In the genomic region with DNA sequence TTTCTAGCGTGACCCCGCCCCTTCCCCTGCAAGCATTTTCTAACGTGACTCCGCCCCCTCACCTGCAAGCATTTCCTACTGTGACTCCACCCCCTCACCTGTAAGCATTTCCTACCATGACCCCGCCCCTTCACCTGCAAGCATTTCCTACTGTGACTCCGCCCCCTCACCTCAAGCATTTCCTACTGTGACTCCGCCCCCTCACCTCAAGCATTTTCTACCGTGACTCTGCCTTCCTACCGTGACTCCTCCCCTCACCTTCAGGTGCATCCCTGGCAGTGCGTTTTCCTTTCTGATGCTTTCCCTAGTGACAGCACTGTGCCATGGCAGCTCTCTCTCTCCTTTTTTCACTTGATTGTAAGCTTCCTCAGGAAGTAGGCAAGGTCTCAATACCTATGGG, we compare ENCODE assay signal across 22 mouse cellular contexts.
DNase-seq lines count a peak whose midpoint lies in the region; ATAC-seq and TF ChIP-seq lines count a peak whose summit lies in the region.
"Had no signal": no experiment of that assay in that cellular context is flagged by ENCODE, and none has a peak within 500 bp of the region (broad histone marks: within the 10 kb centered on the region; RNA-seq: fewer than 3 reads in every experiment).

No protein-coding gene starts in this region.

- H3K27me3 ChIP-seq in kidney, postnatal 0 days (ENCODE audit: insufficient read depth, low read length) = no peaks in the 10 kb centered on the region
- H3K27me3 ChIP-seq in hindbrain, postnatal 0 days (ENCODE audit: insufficient read depth, low read length) = no peaks in the 10 kb centered on the region
- no peaks in the 10 kb centered on the region for H3K27me3 ChIP-seq in hindbrain, embryonic 13.5 days
- H3K27me3 ChIP-seq: heart, embryonic 12.5 days; hindbrain, embryonic 12.5 days; limb, embryonic 12.5 days; liver, embryonic 12.5 days; neural tube, embryonic 13.5 days; Patski had no signal

- no peak for TF ChIP-seq CTCF in kidney, postnatal 0 days (IDR thresholded peaks at IDR 0.05; ENCODE audit: low read depth)
- no peak for TF ChIP-seq CTCF in hindbrain, postnatal 0 days (IDR thresholded peaks at IDR 0.05; ENCODE audit: low read depth)

- no peaks in the 10 kb centered on the region for H3K36me3 ChIP-seq in kidney, postnatal 0 days (ENCODE audit: insufficient read depth, low read length)
- H3K36me3 ChIP-seq in hindbrain, postnatal 0 days (ENCODE audit: insufficient read depth, low read length) = no peaks in the 10 kb centered on the region
- H3K36me3 ChIP-seq in hindbrain, embryonic 13.5 days = no peaks in the 10 kb centered on the region
- H3K36me3 ChIP-seq: hindbrain, embryonic 12.5 days; liver, embryonic 12.5 days; neural tube, embryonic 13.5 days had no signal

- H3K27ac ChIP-seq in kidney, postnatal 0 days = peak overlapping the region; percentile 48; the same call in 1 of the 2 replicates
- H3K27ac ChIP-seq in hindbrain, postnatal 0 days = no peak overlapping the region
- H3K27ac ChIP-seq in hindbrain, embryonic 13.5 days = no peak overlapping the region
- H3K27ac ChIP-seq: hindbrain, embryonic 12.5 days; limb, embryonic 12.5 days; liver, embryonic 12.5 days; neural tube, embryonic 13.5 days had no signal

- 0 out of 2 replicates have a peak, but pooled peaks have one; percentile 7 for ATAC-seq in kidney, postnatal 0 days (replicated peaks; ENCODE audit: low FRiP score, low read depth)
- peak; percentile 10 for ATAC-seq in activated CD4-positive, CD25-positive, alpha-beta regulatory T cell, adult 4 months
- ATAC-seq in hindbrain, postnatal 0 days = no peak
- no peak for ATAC-seq in hindbrain, embryonic 13.5 days (ENCODE audit: low FRiP score)
- ATAC-seq: liver, embryonic 12.5 days; Patski had no signal

- no peak overlapping the region for H3K4me2 ChIP-seq in kidney, postnatal 0 days (ENCODE audit: low read length)
- no peak overlapping the region for H3K4me2 ChIP-seq in hindbrain, postnatal 0 days (ENCODE audit: low read depth, low read length)
- H3K4me2 ChIP-seq in hindbrain, embryonic 13.5 days = no peak overlapping the region
- H3K4me2 ChIP-seq: heart, embryonic 12.5 days; hindbrain, embryonic 12.5 days; limb, embryonic 12.5 days; liver, embryonic 12.5 days; neural tube, embryonic 13.5 days had no signal

- no peak for DNase-seq in kidney, postnatal 0 days (ENCODE audit: low spot score)
- DNase-seq in kidney, adult 9 months = no peak
- DNase-seq in CD4-positive helper T cell, adult 2 months (ENCODE audit: low read depth, low spot score) = peak; percentile 28
- peak; percentile 66 for DNase-seq in large intestine, adult 2 months (ENCODE audit: low read depth, low spot score)
- no peak for DNase-seq in hindbrain, postnatal 0 days (ENCODE audit: low spot score)
- DNase-seq in right cerebral cortex, postnatal 4 days = no peak
- DNase-seq: adrenal gland, postnatal 14 days; B cell, adult 2 months; cerebellum, adult 9-11 months; heart, adult 11 months; heart, postnatal 14 days; kidney, adult 18-20 months; right cerebral cortex, adult 18-20 months; thymus, adult 2 months had no signal

- H3K9me3 ChIP-seq in kidney, postnatal 0 days (replicated peaks; ENCODE audit: low read length) = no peaks in the 10 kb centered on the region
- H3K9me3 ChIP-seq in hindbrain, postnatal 0 days (ENCODE audit: low read length) = no peaks in the 10 kb centered on the region
- no peaks in the 10 kb centered on the region for H3K9me3 ChIP-seq in hindbrain, embryonic 13.5 days
- H3K9me3 ChIP-seq: heart, embryonic 12.5 days; hindbrain, embryonic 12.5 days; limb, embryonic 12.5 days; liver, embryonic 12.5 days; neural tube, embryonic 13.5 days had no signal

- 49% methylated on average over 10 of the region's 10 CpGs for WGBS in kidney, postnatal 0 days
- 32% methylated on average over 10 of the region's 10 CpGs for WGBS in large intestine, adult 2 months
- WGBS in hindbrain, postnatal 0 days = 44% methylated on average over 10 of the region's 10 CpGs
- 42% methylated on average over 10 of the region's 10 CpGs for WGBS in hindbrain, embryonic 13.5 days

- H3K4me1 ChIP-seq in kidney, postnatal 0 days (replicated peaks; ENCODE audit: insufficient read depth, low read length) = peaks cover 8% of the 10 kb centered on the region; the same call in 1 of the 2 replicates
- no peaks in the 10 kb centered on the region for H3K4me1 ChIP-seq in hindbrain, postnatal 0 days (ENCODE audit: insufficient read depth, low read length)
- no peaks in the 10 kb centered on the region for H3K4me1 ChIP-seq in hindbrain, embryonic 13.5 days (replicated peaks)
- H3K4me1 ChIP-seq: hindbrain, embryonic 12.5 days; neural tube, embryonic 13.5 days had no signal

- H3K4me3 ChIP-seq in kidney, postnatal 0 days (replicated peaks; ENCODE audit: low read depth, low read length) = no peak overlapping the region
- no peak overlapping the region for H3K4me3 ChIP-seq in hindbrain, postnatal 0 days (ENCODE audit: low read length)
- H3K4me3 ChIP-seq in hindbrain, embryonic 13.5 days = no peak overlapping the region
- H3K4me3 ChIP-seq: heart, embryonic 12.5 days; hindbrain, embryonic 12.5 days; limb, embryonic 12.5 days; liver, embryonic 12.5 days; neural tube, embryonic 13.5 days had no signal

- no peak overlapping the region for H3K9ac ChIP-seq in kidney, postnatal 0 days (ENCODE audit: low read depth, low read length)
- H3K9ac ChIP-seq in hindbrain, postnatal 0 days (replicated peaks; ENCODE audit: low read length) = no peak overlapping the region
- no peak overlapping the region for H3K9ac ChIP-seq in hindbrain, embryonic 13.5 days
- H3K9ac ChIP-seq: heart, embryonic 12.5 days; hindbrain, embryonic 12.5 days; limb, embryonic 12.5 days; liver, embryonic 12.5 days; neural tube, embryonic 13.5 days had no signal

Comparison
In these comparisons a context has a peak if more than half of its experiments do, and no peak if none do; other contexts are left out.
1. ATAC-seq: peak in kidney, postnatal 0 days (single experiment) and activated CD4-positive, CD25-positive, alpha-beta regulatory T cell, adult 4 months (single experiment); none in hindbrain, postnatal 0 days (single experiment) and hindbrain, embryonic 13.5 days (single experiment).
2. DNase-seq: peak in CD4-positive helper T cell, adult 2 months (single experiment) and large intestine, adult 2 months (single experiment); none in kidney, postnatal 0 days (single experiment), kidney, adult 9 months (single experiment), hindbrain, postnatal 0 days (single experiment) and right cerebral cortex, postnatal 4 days (single experiment).